Mouse (Mus musculus) frontal cortex, adult 2 months (tissue): Measurements from ENCODE around the gene Syndig1. TPM values are rescaled to one million over a fixed set of nuclear protein-coding genes. Genes with fewer than 3 reads are reported as not detected.

Experiments used
- DNase-seq, 2 experiments: peaks; one replicate each; pipeline ENCODE4 v3.0.0; 2022; ENCODE audit warnings: low spot score in 1 of 2; ENCODE audit errors: extremely low spot score in 1 of 2
- polyA plus RNA-seq: library from polyadenylated mRNA; depleted of rRNA; stranded (reverse); fragments of >200 nt; gene quantifications from 2 replicates; pipeline ENCODE4 v1.2.3, GENCODE M21; 2012; rRNA removed

The Syndig1 gene
- 29.2 and 35.3 TPM in 2 replicates for polyA plus RNA-seq

DNA sequence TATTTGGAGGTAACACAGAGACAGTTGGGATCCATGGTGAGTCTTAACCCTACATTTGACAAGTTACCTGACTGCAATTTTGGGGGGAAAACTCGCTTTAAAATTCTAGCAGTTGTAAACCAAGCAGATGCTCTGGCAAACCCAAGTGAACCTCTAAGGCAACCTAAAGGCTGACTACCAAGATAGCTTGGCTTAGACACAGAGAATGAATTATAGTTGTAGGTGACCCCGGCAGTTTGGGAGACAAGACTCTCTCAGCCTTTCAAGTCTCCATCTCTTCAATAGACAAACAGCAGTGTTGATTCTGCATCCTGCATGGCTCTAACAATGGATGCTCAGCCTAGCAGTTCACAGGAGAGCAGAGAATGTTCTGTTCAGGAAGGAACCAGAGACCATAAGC lies at the start of gene Syndig1:
Syndig1 (plus strand) TSS at position 301 of the 400 bp plus-strand sequence.
- DNase-seq, result no peak

DNA sequence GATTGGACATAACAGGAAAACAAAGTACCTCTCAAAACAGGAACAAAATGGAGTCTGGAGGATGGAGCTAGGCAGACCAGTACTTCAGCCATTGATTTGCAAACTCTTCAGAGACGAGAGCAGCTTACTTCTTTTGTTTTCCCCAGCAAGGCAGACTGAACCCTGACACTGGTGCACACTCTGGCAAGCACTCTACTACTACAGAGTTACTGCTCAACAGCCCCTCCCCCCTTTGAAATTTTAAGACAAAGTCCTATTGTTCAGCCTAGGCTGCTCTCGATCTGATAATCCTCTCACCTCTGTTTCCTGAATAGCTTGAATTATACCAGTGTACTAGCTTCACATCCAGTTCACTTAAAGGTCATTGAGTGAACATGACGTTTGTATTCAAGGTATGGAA lies 30.4 kb upstream of the Syndig1 start:
- no peak for DNase-seq

DNA sequence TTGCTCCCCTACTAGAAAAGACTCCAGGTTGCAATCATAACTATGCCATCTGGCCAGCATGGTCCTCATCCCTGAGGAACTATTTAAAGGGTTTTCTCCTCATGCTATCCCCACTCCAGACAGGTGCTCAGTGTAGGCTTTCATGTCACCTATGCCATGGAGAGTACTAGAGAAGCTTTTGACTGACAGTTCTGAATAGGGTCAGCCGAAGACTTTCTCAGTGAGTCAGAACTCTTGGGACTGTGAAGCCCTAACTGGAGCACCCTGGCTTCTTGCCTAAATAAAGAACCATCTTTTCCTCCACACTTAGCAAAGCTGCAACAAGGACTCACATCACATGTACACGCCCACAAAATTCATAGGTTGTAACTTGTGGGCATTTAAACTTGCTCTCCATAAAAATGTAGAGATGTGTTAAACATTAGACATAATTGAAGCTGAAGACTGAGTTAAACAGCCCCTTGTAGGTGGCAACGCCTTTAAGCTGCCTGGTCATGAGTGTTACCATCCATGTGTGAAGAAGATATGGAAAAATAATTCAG lies 24.3 kb upstream of the Syndig1 start:
- peak in 1 of 2 experiments; percentile 25 for DNase-seq

DNA sequence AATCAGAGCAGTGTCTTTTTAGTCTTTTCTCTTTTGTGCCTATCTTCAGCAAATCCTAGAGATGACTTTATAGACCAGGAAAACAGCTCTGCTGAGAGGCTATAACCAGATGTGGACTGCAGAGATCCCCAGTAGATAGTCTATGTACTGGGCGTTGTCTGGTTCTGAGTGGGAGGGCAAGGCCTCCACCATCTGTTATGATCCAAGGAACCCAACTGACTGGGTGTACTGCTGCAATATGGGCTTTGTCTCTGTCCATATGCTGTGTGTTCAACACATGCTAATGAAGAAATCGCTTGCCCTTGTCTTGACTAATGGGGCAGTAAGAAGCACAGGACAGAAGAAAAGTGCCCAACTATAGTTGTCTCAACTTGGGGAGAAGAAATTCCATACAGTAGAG lies 23.8 kb upstream of the Syndig1 start:
- peak in 1 of 2 experiments; percentile 13 for DNase-seq

DNA sequence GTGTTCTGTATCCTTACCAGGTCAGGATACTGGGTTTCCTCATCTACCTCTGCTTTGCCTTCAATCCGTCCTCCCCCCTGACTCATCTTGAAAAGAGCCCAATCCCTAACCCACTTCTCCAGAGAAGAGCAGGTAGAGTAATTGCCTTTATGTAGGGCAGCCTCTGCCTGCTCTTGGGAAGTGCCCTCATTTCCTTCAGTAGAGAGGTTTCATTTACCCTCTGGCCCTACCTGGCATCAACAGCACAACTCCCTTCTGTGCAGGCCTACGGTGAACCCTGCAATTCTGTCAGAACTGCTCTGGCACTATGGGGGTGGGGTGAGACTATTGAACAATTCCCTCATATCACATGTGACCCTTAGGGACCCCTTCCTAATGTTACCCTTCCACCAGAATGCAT lies 16.1 kb upstream of the Syndig1 start:
- DNase-seq, result no peak

DNA sequence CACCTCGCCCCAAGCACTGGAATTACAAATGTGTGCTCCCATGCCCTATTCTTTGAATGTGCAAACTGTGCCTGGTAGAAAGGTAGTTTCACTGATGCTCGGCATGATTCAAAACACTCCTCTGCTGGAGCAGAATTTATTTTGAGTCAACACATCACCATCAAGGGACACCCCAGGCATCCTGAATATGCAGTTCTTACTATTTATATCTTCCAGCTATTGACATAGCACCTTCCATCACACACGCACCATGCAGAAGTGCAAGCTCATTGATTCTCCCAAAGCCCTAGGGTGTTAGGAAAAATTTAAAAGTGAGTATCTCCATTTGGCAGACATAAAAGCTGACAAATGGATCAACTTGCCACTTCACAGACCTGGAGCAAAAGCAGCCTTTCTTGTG lies 10.6 kb upstream of the Syndig1 start:
- peak in 1 of 2 experiments; percentile 25 for DNase-seq

DNA sequence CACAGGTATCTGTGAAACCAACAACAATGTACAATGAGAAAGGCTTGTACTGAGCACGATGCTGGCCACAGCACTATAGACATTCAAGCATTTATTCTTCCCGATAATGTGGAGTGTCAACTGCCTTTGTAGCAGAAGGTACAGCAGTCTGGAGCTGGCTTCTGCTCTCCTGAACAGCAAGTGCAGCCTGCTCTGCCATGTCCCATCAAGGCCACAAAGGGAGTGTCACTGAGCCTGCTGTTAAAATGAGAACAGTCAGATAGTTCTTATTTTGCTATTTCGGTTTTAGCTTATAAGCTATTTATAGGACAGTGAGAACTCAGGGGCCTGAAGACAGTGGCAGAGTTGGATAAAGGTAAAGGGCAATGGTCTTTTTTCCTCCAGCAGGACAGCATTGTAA lies 9.3 kb upstream of the Syndig1 start:
- DNase-seq, result no peak

DNA sequence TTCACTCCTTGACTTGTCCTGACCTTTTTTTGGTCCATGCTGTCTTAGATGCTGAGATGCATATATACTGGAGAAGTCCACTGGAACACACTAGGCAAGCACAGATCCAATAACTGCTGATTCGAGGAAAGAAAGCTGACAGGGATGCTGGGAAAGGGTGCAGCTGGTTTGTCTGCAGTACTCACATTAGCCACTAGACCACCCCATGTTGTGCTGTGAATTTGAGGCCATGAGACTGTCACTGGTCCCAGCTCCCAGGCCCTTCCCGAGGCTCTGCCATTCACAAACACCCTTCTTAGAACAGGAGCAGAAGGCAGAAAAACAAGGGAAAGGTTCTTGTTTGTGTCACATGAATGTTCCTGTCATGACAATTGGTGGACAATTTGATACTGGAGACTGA lies 8.8 kb upstream of the Syndig1 start:
- DNase-seq, result no peak

DNA sequence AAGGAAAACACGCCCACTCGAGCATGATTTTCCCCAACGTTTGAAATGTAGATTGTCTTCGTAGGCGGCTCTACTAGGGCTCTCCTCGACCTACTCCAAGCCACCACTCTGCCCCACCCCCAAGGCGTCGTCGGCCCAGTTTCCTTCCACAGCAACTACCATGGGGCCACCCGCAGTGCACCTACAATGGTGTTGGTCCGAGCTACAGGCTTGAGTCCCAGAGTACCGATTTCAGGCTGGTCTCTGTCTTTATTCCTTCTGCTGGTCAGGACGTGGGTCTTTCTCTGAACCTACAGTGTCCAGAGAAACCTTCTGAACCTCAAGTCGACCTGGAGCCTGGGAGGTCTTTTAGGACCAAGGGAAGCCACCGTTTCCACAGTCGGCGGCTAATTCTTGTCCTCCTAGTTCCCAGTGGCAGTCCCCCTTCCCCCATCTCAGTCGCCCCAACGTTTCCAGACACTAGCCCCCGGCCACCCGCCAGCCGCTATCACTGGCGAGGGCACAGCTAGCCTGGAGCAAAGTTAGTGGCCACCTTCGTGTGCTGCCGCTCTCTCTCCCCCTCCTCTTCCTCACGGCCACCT lies 1.0 kb downstream of the Syndig1 start:
- DNase-seq, result peak in 1 of 2 experiments; percentile 49

DNA sequence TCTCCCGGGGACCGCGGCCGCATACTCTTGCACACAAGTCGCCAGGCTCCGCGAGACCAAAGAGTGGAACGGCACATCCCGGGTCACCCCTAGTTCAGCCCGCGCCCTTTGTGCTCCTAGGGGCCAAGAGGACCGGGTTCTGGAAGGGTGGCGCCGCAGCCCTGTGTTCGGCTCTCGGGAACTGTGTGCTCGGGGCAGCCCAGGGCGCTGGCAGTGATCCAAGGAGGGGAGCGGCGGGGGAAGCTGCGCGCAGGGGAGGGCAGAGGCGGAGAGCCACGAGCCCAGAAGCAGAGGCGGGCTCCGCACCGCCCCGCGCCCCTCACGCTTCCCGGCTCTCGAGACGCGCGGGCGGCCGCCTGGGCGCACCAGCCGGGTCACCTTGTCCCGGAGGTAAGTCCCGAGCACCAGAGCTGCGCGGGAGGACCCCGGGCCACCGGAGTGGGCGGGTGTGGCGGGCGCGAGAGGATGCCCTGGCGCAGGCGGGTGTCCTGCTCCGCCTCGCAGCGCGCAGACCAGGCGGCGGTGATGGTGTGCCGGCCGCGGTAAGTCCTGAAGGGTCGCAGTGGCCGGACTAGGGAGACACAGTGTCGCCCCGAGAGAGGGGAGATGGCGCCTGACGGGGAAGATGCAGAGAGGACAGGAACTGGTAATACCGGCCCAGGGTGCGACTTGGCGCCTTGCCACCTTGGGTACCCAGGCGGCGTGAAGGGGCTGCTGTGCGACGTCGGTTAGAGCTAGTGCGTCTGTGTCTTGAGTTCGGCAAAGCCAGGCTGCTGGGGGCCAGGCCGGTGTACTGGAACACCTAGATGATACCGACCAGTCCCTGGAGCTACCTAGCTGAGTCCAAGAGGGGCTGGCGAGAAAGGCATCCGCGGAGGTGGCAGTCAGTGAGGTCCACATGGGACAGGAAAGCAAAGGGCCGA lies 1.8 kb downstream of the Syndig1 start, which contains the start of gene C530025M09Rik:
C530025M09Rik (minus strand) TSS at position 678 of the 923 bp plus-strand sequence.
- DNase-seq, result peak in 1 of 2 experiments; percentile 58

DNA sequence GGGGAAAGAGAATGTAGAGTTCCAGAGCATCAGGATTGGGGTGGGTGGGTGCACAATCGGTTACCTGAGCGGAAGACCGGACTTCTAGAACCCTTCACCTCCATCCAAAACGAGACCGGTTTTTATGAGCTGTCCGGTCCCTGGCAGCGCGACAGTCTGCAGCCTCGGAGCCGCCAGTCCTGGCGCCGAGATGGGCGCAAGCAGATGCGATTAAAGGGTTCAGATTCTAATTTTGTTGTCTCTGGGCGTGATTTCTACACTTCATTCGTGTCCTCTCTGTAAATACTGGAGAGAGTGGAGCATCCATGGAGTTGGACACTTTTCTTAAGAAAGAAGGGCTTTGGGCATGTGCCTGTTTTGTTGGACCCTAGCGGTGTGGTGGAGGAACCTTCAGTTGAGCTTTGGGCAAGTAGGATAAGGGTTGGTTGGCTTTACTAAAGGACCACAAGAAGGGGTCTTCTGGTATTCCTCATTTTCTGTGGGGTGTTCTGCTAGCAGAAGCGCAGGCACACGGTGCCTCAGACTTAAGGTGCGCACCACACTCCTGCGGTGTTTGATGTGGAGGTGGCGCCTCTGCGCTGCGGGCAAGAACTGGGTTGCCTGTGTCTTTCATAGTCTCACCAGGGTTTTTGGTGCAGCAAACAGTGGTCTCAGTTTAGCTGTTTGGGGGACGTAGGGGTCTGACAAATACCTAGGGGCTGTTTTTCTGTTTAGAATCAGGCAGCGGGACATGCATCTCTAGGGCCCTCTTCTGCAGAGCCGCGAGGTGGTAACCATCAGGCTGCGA lies 2.6 kb downstream of the Syndig1 start:
- peak in 1 of 2 experiments; percentile 58 for DNase-seq

DNA sequence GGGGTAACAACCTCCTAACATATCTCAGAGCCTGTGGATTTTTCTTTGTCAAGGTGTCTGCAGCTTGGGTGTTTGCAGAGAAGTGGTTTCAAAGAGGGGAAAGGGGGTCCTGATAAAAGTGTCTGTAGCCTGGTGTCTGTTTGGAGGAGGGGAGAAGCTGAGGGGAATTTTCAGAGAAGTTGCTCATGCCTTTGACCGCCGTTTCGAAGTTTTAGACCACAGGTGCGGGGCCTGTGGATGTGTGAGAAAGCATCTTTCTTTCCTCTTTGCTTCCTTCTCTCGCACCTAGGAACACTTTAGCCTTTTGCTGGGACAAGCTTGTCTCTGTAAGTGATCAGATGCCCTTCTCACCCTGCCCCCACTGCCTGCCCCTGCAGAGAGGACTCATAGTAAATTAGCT lies 3.3 kb downstream of the Syndig1 start:
- no peak for DNase-seq

DNA sequence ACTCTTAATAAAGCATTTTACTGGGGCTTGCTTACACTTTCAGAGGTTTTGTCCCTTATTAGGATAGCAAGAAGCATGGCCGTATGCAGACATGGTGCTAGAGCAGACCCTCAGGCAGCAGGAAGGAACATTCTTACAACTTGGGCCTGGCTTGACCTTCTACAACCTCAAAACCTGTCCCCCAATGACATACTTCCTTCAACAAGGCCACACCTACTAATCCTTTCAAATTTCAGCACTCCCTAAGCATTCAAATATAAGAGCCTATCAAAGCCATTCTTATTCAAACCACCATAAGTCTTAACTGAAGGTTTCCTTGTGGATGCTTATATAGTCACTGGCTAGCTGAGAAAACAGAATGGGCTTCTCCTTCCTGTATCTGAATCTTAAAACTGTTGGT lies 6.1 kb downstream of the Syndig1 start:
- no peak for DNase-seq

DNA sequence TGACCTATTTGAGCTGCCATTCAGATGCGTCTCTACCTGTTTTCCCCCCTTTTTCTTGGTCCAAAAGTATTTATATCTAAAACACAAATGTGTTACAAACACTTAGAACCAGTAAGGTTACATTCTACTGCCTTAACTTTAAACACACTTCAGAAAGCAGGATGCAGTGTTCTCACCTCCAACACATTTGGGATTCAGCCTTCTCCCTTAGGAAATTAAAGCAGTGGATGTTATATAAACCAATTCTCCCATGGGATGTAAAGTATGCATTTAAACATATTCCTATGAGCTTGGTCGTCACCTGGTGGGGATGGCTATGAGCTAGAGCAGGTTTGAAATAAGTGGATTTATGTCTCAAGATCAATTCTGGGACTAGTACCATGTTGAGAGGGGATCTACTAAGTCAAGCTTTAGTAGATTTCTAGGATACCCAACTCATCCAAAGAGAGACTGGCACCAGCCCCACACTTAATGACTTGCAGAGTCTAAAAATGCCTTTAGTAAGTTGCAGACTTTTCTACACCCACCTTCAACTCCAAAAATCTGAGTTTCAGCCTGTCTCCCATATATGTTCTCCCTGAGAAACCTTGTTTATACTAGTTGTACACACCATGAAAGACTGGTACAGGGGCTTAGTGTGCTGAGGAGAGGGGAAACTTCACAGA lies 7.6 kb downstream of the Syndig1 start:
- DNase-seq, result peak in 1 of 2 experiments; percentile 52

DNA sequence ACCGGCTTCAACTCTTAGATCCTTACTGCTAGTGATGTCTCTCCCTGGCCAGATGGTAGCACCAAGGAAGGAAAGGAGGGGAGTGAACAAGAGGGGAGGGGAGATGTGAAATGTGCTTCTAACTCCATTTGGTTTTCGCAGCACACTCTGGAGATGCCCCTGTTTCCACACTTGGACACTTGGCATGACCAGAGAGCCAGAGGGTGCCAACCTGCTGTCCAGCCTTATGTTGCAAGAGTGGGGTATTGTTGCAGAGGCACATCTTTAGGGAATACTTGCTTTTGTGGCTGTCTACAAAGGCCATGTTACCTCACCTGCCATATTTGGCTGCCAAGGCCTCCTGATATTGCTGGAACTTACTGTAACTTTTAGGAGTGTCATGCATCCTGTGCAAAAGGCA lies 10.7 kb downstream of the Syndig1 start:
- DNase-seq, result no peak

DNA sequence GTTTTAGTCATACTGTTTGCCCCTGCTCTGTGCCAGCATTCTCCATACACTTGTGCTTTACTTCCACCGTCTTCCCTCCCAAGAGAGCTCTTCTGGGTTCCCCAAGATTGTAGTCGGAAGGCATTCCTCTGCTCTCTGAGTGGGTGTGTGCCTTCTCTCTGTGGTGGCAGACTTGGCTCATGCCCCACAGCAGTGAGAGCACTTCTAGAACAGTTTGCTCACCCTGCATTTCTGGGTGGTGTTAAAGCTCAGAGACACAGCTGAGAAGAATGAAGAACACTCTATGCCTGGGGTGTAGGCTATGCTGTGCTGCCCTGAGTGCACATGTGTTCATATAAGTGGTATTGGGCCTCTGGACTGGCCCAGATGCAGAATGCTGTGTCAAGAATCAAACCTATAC lies 15.6 kb downstream of the Syndig1 start:
- peak; percentile 78 to 79 for DNase-seq

DNA sequence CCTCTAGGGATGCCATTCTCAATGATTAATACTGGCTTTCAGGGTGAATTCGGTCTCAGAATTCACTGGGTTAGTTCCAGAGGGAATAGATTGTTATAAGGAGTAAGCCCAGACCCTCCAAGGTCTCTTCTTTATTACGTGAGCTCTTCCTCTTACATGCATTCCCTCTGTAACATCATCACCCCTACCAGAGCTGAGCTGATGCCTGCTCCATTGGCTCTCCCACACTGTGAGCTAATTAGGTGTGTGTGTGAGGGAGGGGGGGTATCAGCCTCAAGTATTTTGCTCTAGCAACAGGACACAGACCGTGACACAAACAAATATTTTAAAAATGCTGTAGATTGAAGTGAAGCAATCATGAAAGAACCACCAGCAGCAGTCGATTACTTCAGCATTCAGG lies 19.8 kb downstream of the Syndig1 start:
- DNase-seq, result no peak

DNA sequence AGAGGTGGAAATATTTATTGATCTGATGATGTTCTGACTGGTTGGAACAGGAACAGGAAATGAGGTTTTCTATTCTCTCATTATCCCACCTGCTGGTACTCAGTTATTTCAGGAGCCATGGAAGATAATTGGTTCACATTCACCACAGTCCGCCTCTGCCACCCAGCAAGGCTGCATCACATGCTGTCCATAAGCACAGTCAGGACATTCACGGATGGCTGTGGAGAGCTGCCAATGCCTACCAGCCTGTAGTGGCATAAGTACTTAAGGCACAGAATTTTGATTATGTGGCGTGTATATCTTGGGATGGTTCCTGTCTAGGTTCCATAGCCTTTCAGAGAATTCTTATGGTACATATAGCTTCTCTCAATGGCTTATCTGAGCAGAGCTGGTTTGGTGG lies 32.0 kb downstream of the Syndig1 start:
- peak in 1 of 2 experiments; percentile 36 for DNase-seq

DNA sequence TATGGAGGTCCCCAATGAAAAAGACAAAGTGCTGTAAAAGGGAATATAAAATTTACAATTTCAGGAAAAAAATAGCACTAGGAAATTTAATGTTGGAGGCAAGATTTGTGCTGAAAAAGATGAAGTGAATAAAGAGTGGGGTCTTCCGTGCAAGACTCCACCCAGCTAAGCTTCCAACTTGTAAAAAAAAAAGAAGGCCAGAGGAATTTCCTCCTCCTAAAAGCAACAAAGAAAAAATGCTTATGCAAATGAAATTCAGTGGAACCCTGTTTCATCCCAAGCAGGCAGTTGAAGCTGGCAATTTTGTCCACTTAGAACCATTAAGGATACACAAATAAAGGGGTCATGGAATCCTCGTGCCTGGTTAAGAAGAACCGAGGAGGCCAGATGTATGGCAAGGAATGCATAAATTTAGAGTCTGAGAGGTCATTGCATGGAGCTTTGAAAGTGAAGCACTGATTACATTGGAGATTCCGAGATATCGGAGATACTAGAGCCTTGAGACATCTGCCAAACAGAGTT lies 37.0 kb downstream of the Syndig1 start:
- no peak for DNase-seq

DNA sequence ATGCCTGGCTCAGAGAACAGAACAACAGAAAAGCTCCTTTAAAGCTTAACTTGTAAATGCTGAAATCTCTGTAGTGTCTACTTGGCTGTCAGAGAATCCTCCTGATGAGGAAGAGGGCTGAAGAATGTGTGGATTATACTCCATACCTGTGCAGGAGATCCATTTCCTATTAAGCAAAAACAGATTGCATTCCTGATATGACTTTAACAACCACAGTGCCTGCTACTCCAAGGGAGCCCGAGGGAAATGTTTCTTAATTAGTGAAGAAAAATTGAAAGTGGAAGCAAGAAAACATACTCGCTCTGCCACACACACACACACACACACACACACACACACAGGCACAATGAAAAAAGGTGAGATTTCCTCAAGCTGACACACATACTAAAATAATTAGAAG lies 41.5 kb downstream of the Syndig1 start:
- DNase-seq, result no peak
